Mouse (Mus musculus): ENCODE measurements at regions not wholly inside any gene's neighbourhood (a gene's known extent, or its start where the extent isn't known, plus 50 kb on each side); places are given as distances from the start of the nearest gene placed in this dataset.

DNA sequence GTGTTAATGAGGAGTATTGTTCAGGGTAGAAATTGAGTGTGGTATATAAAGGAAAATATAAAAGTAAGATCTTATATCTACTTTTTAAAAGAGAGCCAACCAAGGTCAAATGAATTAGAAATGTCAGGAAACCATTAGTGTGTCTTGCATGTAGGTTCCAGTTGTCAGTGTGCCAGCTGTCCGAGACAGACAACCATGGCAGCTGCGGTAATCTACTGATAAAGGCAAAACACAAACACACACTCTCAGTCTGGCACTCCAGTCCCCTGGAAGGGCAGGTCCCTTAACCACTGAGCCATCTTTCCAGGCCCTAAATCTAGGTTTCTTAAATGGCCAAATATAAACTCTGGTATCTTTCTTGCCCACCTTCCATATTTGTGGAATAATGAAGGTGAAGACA lies 294.6 kb downstream of the Slc30a10 start:
- H3K4me3 ChIP-seq (ENCODE audit: low read depth, low read length): no peak overlapping the region
- H3K27me3 ChIP-seq (ENCODE audit: control insufficient read depth, insufficient read depth, low read length): no peaks in the 10 kb centered on the region
- H3K36me3 ChIP-seq (ENCODE audit: control insufficient read depth, insufficient read depth, low read length): no peaks in the 10 kb centered on the region
- H3K4me1 ChIP-seq (replicated peaks; ENCODE audit: control insufficient read depth, insufficient read depth, low read length): no peaks in the 10 kb centered on the region
- H3K4me2 ChIP-seq (ENCODE audit: low read depth, low read length, severe bottlenecking): no peak overlapping the region
- H3K27ac ChIP-seq (ENCODE audit: low read depth, low read length): no peak overlapping the region
- ATAC-seq (replicated peaks; ENCODE audit: low FRiP score): no peak
- H3K9ac ChIP-seq (ENCODE audit: low read length): no peak overlapping the region
- DNase-seq (ENCODE audit: low spot score): no peak
- no peaks in the 10 kb centered on the region for H3K9me3 ChIP-seq (ENCODE audit: control insufficient read depth, low read length)
- 89% methylated on average over 2 of the region's 2 CpGs for WGBS

DNA sequence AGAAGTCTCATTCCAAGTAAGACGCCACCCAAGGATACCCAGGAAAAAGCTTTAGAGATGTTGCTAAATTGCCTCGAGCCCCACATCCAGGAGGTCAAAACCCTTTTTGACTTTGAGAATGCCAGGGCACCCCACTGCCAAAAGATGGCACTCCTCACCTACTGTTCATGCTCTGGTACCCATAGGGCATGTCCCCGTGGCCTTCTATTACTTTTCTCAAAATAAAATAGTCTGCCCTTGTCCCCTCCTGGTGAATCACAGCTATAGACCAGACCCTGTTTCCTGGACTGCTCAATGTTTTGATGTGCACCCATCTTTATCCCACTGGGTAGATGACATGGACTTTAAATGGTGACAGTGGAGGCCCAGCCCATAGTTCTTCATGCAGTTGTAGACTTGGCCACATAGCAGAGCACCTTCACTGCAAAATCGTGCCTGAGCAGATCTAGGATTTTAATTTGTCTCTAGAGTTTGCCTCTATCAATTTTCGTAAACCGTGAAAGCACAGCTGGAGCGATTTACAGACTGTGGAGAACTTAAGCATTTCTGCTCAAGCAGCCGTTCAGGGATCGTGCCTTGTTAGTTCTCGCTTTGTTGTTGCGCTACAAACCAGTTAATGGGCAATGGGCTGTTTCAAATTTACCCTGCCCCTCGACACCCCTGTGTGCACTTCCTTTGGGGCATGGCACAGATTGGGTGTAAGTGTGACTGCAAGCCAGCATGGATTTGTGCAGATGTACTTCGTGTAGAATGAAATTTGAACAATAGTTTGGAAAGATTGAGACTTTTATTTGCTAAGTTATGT lies 300.0 kb downstream of the Slc30a10 start:
- Histone ChIP-seq H3K4me3 (ENCODE audit: low read depth, low read length) (no peak overlapping the region), H3K9ac (ENCODE audit: low read length) (no peak overlapping the region), H3K36me3 (ENCODE audit: control insufficient read depth, insufficient read depth, low read length) (no peaks in the 10 kb centered on the region), H3K4me2 (ENCODE audit: low read depth, low read length, severe bottlenecking) (no peak overlapping the region), H3K27ac (ENCODE audit: low read depth, low read length) (no peak overlapping the region), H3K9me3 (ENCODE audit: control insufficient read depth, low read length) (no peaks in the 10 kb centered on the region), H3K4me1 (replicated peaks; ENCODE audit: control insufficient read depth, insufficient read depth, low read length) (no peaks in the 10 kb centered on the region), H3K27me3 (ENCODE audit: control insufficient read depth, insufficient read depth, low read length) (no peaks in the 10 kb centered on the region)
- DNase-seq (ENCODE audit: low spot score): no peak
- WGBS: 71% methylated on average over 13 of the region's 13 CpGs
- no peak for ATAC-seq (replicated peaks; ENCODE audit: low FRiP score)

DNA sequence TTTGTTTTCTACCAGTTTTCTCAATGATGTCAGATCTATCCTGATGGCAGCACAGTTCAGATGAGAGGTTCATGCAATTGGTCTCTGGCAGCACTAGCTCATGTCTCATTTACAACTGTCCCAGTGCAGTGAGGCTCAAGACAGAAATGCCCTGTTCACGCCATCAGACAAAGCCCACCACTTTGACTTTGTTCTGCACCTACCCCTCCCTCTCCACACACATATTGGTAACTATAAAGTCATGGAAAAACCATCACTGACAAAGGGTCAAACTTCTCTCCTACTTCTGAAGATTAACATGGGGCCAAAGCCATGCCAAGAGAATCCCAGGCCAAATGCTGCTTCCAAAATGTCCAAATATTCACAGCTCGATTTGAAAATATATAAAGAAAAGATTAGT lies 302.7 kb downstream of the Slc30a10 start:
- H3K9ac ChIP-seq (ENCODE audit: low read length): no peak overlapping the region
- H3K9me3 ChIP-seq (ENCODE audit: control insufficient read depth, low read length): no peaks in the 10 kb centered on the region
- no peaks in the 10 kb centered on the region for H3K4me1 ChIP-seq (replicated peaks; ENCODE audit: control insufficient read depth, insufficient read depth, low read length)
- H3K4me3 ChIP-seq (ENCODE audit: low read depth, low read length): no peak overlapping the region
- no peak overlapping the region for H3K4me2 ChIP-seq (ENCODE audit: low read depth, low read length, severe bottlenecking)
- WGBS: 79% methylated on average over 2 of the region's 2 CpGs
- no peak overlapping the region for H3K27ac ChIP-seq (ENCODE audit: low read depth, low read length)
- no peaks in the 10 kb centered on the region for H3K27me3 ChIP-seq (ENCODE audit: control insufficient read depth, insufficient read depth, low read length)
- DNase-seq (ENCODE audit: low spot score) (no peak), ATAC-seq (replicated peaks; ENCODE audit: low FRiP score) (no peak)
- H3K36me3 ChIP-seq (ENCODE audit: control insufficient read depth, insufficient read depth, low read length): no peaks in the 10 kb centered on the region

DNA sequence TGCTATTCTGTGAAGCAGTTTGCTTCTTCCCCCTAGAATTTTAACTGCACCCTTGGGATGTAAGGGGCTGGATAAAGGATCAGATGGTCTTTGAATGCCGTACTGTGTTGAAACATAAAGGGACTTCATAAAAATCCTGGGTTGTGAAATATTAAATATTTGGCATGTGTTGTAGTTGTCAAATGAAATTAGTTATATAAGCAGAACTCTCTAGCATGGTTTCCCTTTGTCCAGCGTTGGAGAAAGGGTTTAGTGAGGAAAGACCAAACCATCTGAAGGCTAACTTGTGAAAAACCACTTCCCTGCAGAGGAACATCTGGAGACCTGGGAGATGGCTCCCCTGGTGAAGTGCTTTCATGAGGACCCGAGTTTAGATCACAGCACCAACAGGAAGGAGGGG lies 319.6 kb downstream of the Slc30a10 start:
- no peak overlapping the region for H3K4me2 ChIP-seq (ENCODE audit: low read depth, low read length, severe bottlenecking)
- no peak for DNase-seq (ENCODE audit: low spot score)
- H3K9ac ChIP-seq (ENCODE audit: low read length): no peak overlapping the region
- WGBS: 70% methylated on average over 3 of the region's 3 CpGs
- no peaks in the 10 kb centered on the region for H3K4me1 ChIP-seq (replicated peaks; ENCODE audit: control insufficient read depth, insufficient read depth, low read length)
- H3K27ac ChIP-seq (ENCODE audit: low read depth, low read length): no peak overlapping the region
- H3K27me3 ChIP-seq (ENCODE audit: control insufficient read depth, insufficient read depth, low read length): no peaks in the 10 kb centered on the region
- H3K9me3 ChIP-seq (ENCODE audit: control insufficient read depth, low read length): no peaks in the 10 kb centered on the region
- H3K36me3 ChIP-seq (ENCODE audit: control insufficient read depth, insufficient read depth, low read length): no peaks in the 10 kb centered on the region
- ATAC-seq (replicated peaks; ENCODE audit: low FRiP score): no peak
- H3K4me3 ChIP-seq (ENCODE audit: low read depth, low read length): no peak overlapping the region

DNA sequence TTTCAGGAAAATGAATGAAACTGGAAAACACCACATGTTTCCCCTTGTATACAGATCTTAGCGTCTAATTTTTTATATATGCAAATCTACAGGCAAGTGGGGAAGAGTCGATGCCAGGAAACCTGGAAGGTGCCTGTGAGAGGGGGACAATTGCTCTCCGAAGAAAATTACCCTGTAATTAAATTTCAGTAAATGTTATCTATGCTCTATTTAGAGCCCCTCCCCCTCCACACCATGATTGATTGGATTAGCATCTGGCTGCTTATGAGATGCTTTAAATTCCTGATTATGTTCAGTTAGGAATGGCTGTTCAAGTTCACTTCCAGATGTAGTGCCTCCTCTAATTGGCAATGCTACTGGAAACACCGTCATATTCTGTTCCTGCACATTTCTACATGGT lies 325.0 kb downstream of the Slc30a10 start:
- ATAC-seq (replicated peaks; ENCODE audit: low FRiP score) (no peak), DNase-seq (ENCODE audit: low spot score) (no peak)
- H3K36me3 ChIP-seq (ENCODE audit: control insufficient read depth, insufficient read depth, low read length): no peaks in the 10 kb centered on the region
- no peaks in the 10 kb centered on the region for H3K4me1 ChIP-seq (replicated peaks; ENCODE audit: control insufficient read depth, insufficient read depth, low read length)
- no peaks in the 10 kb centered on the region for H3K9me3 ChIP-seq (ENCODE audit: control insufficient read depth, low read length)
- H3K27ac ChIP-seq (ENCODE audit: low read depth, low read length): no peak overlapping the region
- no peak overlapping the region for H3K9ac ChIP-seq (ENCODE audit: low read length)
- H3K4me3 ChIP-seq (ENCODE audit: low read depth, low read length): no peak overlapping the region
- 85% methylated on average over 4 of the region's 4 CpGs for WGBS
- no peak overlapping the region for H3K4me2 ChIP-seq (ENCODE audit: low read depth, low read length, severe bottlenecking)
- no peaks in the 10 kb centered on the region for H3K27me3 ChIP-seq (ENCODE audit: control insufficient read depth, insufficient read depth, low read length)

DNA sequence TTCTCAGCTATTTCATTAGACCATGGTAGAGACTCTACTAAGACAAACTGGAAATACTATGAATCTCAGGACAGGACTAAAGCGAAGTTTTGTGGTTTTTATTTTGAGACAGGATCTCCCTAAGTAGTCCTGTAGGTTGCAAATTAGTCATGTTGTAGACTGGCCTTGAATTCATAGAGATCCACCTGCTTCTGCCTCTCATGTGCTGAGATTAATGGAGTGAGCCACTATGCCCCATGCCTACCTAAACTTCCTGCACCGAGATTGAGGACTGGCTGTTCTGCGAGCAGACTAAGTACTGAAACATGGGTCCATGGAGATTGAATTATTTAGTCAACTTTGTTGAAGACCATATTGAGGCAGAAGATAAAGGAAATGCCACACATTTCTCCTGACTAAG lies 315.0 kb downstream of the Lyplal1 start:
- ATAC-seq (replicated peaks; ENCODE audit: low FRiP score): no peak
- Histone ChIP-seq H3K4me3 (ENCODE audit: low read depth, low read length) (no peak overlapping the region), H3K27ac (ENCODE audit: low read depth, low read length) (no peak overlapping the region), H3K4me2 (ENCODE audit: low read depth, low read length, severe bottlenecking) (no peak overlapping the region), H3K4me1 (replicated peaks; ENCODE audit: control insufficient read depth, insufficient read depth, low read length) (no peaks in the 10 kb centered on the region), H3K9me3 (ENCODE audit: control insufficient read depth, low read length) (no peaks in the 10 kb centered on the region), H3K36me3 (ENCODE audit: control insufficient read depth, insufficient read depth, low read length) (no peaks in the 10 kb centered on the region), H3K27me3 (ENCODE audit: control insufficient read depth, insufficient read depth, low read length) (no peaks in the 10 kb centered on the region), H3K9ac (ENCODE audit: low read length) (no peak overlapping the region)
- DNase-seq (ENCODE audit: low spot score): no peak
- 93% methylated on average over 3 of the region's 3 CpGs for WGBS

DNA sequence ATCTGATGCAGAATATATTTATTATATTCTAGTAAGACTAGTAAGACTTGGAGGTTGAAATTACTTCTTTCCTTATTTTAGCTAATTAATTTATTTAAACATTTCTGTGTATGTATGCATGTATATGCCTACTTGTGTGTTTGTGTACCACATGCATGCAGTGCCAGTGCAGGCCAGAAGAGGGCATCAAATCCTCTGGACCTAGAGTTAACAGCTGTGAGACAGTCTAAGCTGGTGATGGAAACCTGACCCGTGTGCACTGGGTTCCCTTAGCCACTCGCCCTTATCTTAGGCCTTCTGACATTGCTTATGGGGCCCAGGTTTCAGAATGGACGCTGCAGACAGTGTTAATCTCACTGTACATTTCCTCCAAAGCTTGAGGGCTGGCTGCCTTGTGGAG lies 302.2 kb downstream of the Lyplal1 start:
- H3K9ac ChIP-seq (ENCODE audit: low read length): no peak overlapping the region
- ATAC-seq (replicated peaks; ENCODE audit: low FRiP score): no peak
- no peaks in the 10 kb centered on the region for H3K9me3 ChIP-seq (ENCODE audit: control insufficient read depth, low read length)
- no peaks in the 10 kb centered on the region for H3K4me1 ChIP-seq (replicated peaks; ENCODE audit: control insufficient read depth, insufficient read depth, low read length)
- no peaks in the 10 kb centered on the region for H3K27me3 ChIP-seq (ENCODE audit: control insufficient read depth, insufficient read depth, low read length)
- 93% methylated on average over 3 of the region's 3 CpGs for WGBS
- no peak for DNase-seq (ENCODE audit: low spot score)
- no peak overlapping the region for H3K4me2 ChIP-seq (ENCODE audit: low read depth, low read length, severe bottlenecking)
- H3K36me3 ChIP-seq (ENCODE audit: control insufficient read depth, insufficient read depth, low read length): no peaks in the 10 kb centered on the region
- H3K4me3 ChIP-seq (ENCODE audit: low read depth, low read length): no peak overlapping the region
- no peak overlapping the region for H3K27ac ChIP-seq (ENCODE audit: low read depth, low read length)

DNA sequence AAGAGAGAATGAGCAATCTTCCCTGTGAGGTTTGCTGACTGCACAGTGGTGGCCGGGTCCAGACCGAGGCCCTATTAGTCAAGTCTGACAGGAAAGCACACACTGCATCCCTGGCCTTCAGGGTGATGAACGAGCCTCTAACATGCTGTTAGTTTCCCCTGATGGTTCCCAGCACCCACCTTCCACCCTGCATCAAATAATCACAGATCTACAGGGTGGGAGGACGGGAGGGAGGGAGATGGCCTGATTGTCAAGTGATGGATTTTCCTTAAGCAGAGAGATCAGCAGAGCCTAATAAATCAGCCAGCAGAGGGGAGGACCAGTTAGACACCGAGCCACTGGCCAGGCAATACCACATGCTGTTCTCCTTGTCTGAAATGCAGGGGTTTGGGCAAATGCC lies 298.1 kb downstream of the Lyplal1 start:
- DNase-seq (ENCODE audit: low spot score): no peak
- Histone ChIP-seq H3K9me3 (ENCODE audit: control insufficient read depth, low read length) (no peaks in the 10 kb centered on the region), H3K36me3 (ENCODE audit: control insufficient read depth, insufficient read depth, low read length) (no peaks in the 10 kb centered on the region), H3K27me3 (ENCODE audit: control insufficient read depth, insufficient read depth, low read length) (no peaks in the 10 kb centered on the region), H3K27ac (ENCODE audit: low read depth, low read length) (no peak overlapping the region), H3K4me2 (ENCODE audit: low read depth, low read length, severe bottlenecking) (no peak overlapping the region), H3K4me3 (ENCODE audit: low read depth, low read length) (no peak overlapping the region), H3K4me1 (replicated peaks; ENCODE audit: control insufficient read depth, insufficient read depth, low read length) (no peaks in the 10 kb centered on the region), H3K9ac (ENCODE audit: low read length) (no peak overlapping the region)
- 38% methylated on average over 5 of the region's 5 CpGs for WGBS
- no peak for ATAC-seq (replicated peaks; ENCODE audit: low FRiP score)

DNA sequence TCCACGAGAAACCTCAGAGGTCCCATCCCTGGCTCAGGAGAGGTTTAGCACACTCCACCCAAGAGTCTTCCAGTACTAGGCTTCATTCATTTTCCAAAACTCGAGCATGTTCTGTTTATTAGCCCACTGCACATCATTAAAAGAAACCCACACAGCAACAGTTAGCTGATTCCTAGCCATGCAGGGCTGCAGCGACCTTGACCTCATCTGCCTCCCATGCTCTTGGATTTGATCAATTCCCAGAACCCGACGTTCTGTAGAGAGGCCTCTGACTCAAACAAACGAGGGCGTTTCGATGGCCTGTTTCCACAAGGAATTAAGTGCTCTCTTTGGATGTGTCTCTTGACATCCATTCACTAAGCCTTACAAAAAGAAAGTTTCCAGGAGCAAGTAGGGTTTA lies 294.9 kb downstream of the Lyplal1 start:
- WGBS: 75% methylated on average over 8 of the region's 8 CpGs
- no peak overlapping the region for H3K4me3 ChIP-seq (ENCODE audit: low read depth, low read length)
- no peaks in the 10 kb centered on the region for H3K9me3 ChIP-seq (ENCODE audit: control insufficient read depth, low read length)

More for the DNA sequence above, 294.9 kb downstream of the Lyplal1 start:
- no peak overlapping the region for H3K9ac ChIP-seq (ENCODE audit: low read length)
- H3K27me3 ChIP-seq (ENCODE audit: control insufficient read depth, insufficient read depth, low read length): no peaks in the 10 kb centered on the region
- no peak overlapping the region for H3K27ac ChIP-seq (ENCODE audit: low read depth, low read length)
- no peaks in the 10 kb centered on the region for H3K4me1 ChIP-seq (replicated peaks; ENCODE audit: control insufficient read depth, insufficient read depth, low read length)
- DNase-seq (ENCODE audit: low spot score) (no peak), ATAC-seq (replicated peaks; ENCODE audit: low FRiP score) (no peak)
- H3K4me2 ChIP-seq (ENCODE audit: low read depth, low read length, severe bottlenecking): no peak overlapping the region
- no peaks in the 10 kb centered on the region for H3K36me3 ChIP-seq (ENCODE audit: control insufficient read depth, insufficient read depth, low read length)

Measured in forebrain, embryonic 11.5 days (tissue).